ENCODE assay signal across 8 mouse cellular contexts in the genomic region with DNA sequence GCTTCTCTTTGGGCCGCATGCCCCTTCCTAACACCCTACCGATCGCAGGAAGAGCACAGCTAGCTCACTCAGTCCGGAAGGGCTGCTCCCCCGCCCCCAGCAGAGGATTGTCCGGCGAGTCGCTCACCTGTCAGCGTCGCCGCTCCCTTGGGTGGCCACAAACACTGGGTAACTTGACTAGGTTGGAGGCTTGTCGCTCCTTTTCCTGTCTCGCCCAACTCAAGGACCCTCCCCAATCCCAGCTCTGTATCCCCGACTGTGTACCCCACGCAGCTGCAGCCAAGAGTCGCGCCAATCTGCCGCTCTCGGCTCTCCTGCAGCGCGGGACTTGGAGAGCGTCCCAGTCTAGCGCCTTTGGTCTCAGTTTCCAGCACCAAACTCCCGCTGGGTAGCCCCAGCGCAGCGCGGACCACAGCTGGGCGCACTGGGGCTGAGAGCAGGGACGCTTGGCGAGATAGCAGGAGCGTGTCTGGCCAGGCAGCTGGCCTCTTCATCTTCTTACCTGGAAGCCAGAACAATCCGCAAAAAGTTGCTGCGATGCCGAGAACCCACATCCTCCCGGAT. TPM values are rescaled to one million over a fixed set of nuclear protein-coding genes. Genes with fewer than 3 reads are reported as not detected.
DNase-seq lines count a peak whose midpoint lies in the region; ATAC-seq and TF ChIP-seq lines count a peak whose summit lies in the region.

No protein-coding gene starts in this region.

- H3K27ac ChIP-seq in forebrain, postnatal 0 days (ENCODE audit: low read depth, low read length), result peak overlapping the region; percentile 50; the same call in 1 of the 2 replicates
- no peak overlapping the region for H3K27ac ChIP-seq in intestine, embryonic 14.5 days (ENCODE audit: low read depth)
- H3K27ac ChIP-seq in neural tube, embryonic 15.5 days (replicated peaks), result peak overlapping the region; percentile 13; the same call in 1 of the 2 replicates

- in situ Hi-C loops in Patski (cut with MboI; ENCODE audit: low pct_unique_long_range_greater_than_20kb), result loop anchor here (25.0 kb wide), 1 partner anchor 299 kb away; no protein-coding TSS in a partner anchor

- no peaks in the 10 kb centered on the region for H3K9me3 ChIP-seq in forebrain, postnatal 0 days (ENCODE audit: low read length)
- H3K9me3 ChIP-seq in intestine, embryonic 14.5 days (ENCODE audit: control insufficient read depth, low read length), result no peaks in the 10 kb centered on the region
- H3K9me3 ChIP-seq in neural tube, embryonic 15.5 days (replicated peaks), result no peaks in the 10 kb centered on the region

- TF ChIP-seq CTCF in Patski (IDR thresholded peaks at IDR 0.05), result no peak
- no peak for TF ChIP-seq CTCF in forebrain, postnatal 0 days (IDR thresholded peaks at IDR 0.05; ENCODE audit: low read depth)

- peak overlapping the region; percentile 99 for H3K4me2 ChIP-seq in forebrain, postnatal 0 days (ENCODE audit: low read depth)
- H3K4me2 ChIP-seq in intestine, embryonic 14.5 days (ENCODE audit: low read length), result peak overlapping the region; percentile 88
- peak overlapping the region; percentile 78 for H3K4me2 ChIP-seq in neural tube, embryonic 15.5 days

- peak overlapping the region; percentile 56 for H3K9ac ChIP-seq in forebrain, postnatal 0 days
- no peak overlapping the region for H3K9ac ChIP-seq in intestine, embryonic 14.5 days (ENCODE audit: low read length)
- H3K9ac ChIP-seq in neural tube, embryonic 15.5 days (replicated peaks), result peak overlapping the region; percentile 55

- H3K4me1 ChIP-seq in forebrain, postnatal 0 days (ENCODE audit: insufficient read depth), result peaks cover 17% of the 10 kb centered on the region
- H3K4me1 ChIP-seq in intestine, embryonic 14.5 days (replicated peaks; ENCODE audit: control insufficient read depth, insufficient read depth, low read length), result peaks cover 12% of the 10 kb centered on the region
- H3K4me1 ChIP-seq in neural tube, embryonic 15.5 days, result peaks cover 35% of the 10 kb centered on the region

- peaks cover 49% of the 10 kb centered on the region for H3K27me3 ChIP-seq in Patski
- no peaks in the 10 kb centered on the region for H3K27me3 ChIP-seq in forebrain, postnatal 0 days (ENCODE audit: insufficient read depth, low read length)
- peaks cover 46% of the 10 kb centered on the region for H3K27me3 ChIP-seq in intestine, embryonic 14.5 days (replicated peaks; ENCODE audit: control insufficient read depth, insufficient read depth, low read length)
- H3K27me3 ChIP-seq in neural tube, embryonic 15.5 days (replicated peaks), result no peaks in the 10 kb centered on the region

- POLR2A ChIA-PET in Patski (lab: Charles Lee), result no interaction called here

- peak; percentile 5 for DNase-seq in cerebellum, postnatal 36 days
- DNase-seq in cerebellum, adult 8-10 months, result no peak
- no peak for DNase-seq in Patski (ENCODE audit: low read depth, low spot score)
- peak; percentile 78 for DNase-seq in forebrain, postnatal 0 days
- DNase-seq in intestine, embryonic 14.5 days (ENCODE audit: low spot score), result peak; percentile 76
- DNase-seq in liver, result peak; percentile 6

- CTCF ChIA-PET in Patski (lab: Charles Lee), result interaction anchor here (1.8 kb wide), 1 partner anchor 30 kb away, joined by 7 read pairs; no protein-coding TSS in a partner anchor

- peak overlapping the region; percentile 53 for H3K4me3 ChIP-seq in forebrain, postnatal 0 days (ENCODE audit: low read depth, low read length)
- H3K4me3 ChIP-seq in intestine, embryonic 14.5 days (ENCODE audit: low read depth, low read length), result peak overlapping the region; percentile 45
- peak overlapping the region; percentile 46 for H3K4me3 ChIP-seq in neural tube, embryonic 15.5 days (replicated peaks)

- ATAC-seq in Patski, result peak; percentile 41
- ATAC-seq in forebrain, postnatal 0 days, result peak; percentile 73
- peak; percentile 62 for ATAC-seq in intestine, embryonic 14.5 days (replicated peaks; ENCODE audit: low FRiP score, low TSS enrichment, low read depth)
- ATAC-seq in neural tube, embryonic 15.5 days (ENCODE audit: low FRiP score), result peak; percentile 64
- no peak for ATAC-seq in CD4-positive, CD25-positive, alpha-beta regulatory T cell, adult 4 months

- no peaks in the 10 kb centered on the region for H3K36me3 ChIP-seq in forebrain, postnatal 0 days (ENCODE audit: insufficient read depth)
- H3K36me3 ChIP-seq in intestine, embryonic 14.5 days (ENCODE audit: control insufficient read depth, insufficient read depth, low read length), result no peaks in the 10 kb centered on the region
- H3K36me3 ChIP-seq in neural tube, embryonic 15.5 days, result no peaks in the 10 kb centered on the region

- under 1% methylated on average over 35 of the region's 35 CpGs for WGBS in forebrain, postnatal 0 days
- WGBS in intestine, embryonic 14.5 days, result 1% methylated on average over 35 of the region's 35 CpGs
- WGBS in neural tube, embryonic 15.5 days, result 0% methylated on average over 35 of the region's 35 CpGs

RNA-seq across cellular contexts. Expression of a gene that starts 1.5 kb away (rescaled TPM):
- polyA plus RNA-seq in Patski (2021), result 0.64 TPM
- 58.9 and 88.7 TPM in 2 replicates for total RNA-seq in forebrain, postnatal 0 days (2014; rRNA removed)
- 51.1 and 76.1 TPM in 2 replicates for polyA plus RNA-seq in forebrain, postnatal 0 days (2015; fragmentation: Nextera tagmentation; extraction: Ambion mirVana)
- polyA plus RNA-seq in intestine, embryonic 14.5 days (2014; fragmentation: Nextera tagmentation; extraction: Ambion mirVana), result 1.0 and 1.3 TPM in 2 replicates
- polyA plus RNA-seq in neural tube, embryonic 15.5 days (2015; fragmentation: Nextera tagmentation; extraction: Ambion mirVana), result 82.3 and 100 TPM in 2 replicates
- not detected for polyA plus RNA-seq in CD4-positive, CD25-positive, alpha-beta regulatory T cell, adult 4 months (2017; shearing (Covaris generic))

Comparison
In these comparisons a context has a peak if more than half of its experiments do, and no peak if none do; other contexts are left out.
1. DNase-seq: peak in cerebellum, postnatal 36 days (2 of 2), forebrain, postnatal 0 days (single experiment), intestine, embryonic 14.5 days (single experiment) and liver (single experiment); none in cerebellum, adult 8-10 months (single experiment) and Patski (single experiment).
2. RNA of a gene that starts 1.5 kb away (polyA plus RNA-seq): 82.3 to 100 TPM in neural tube, embryonic 15.5 days and 51.1 to 76.1 TPM in forebrain, postnatal 0 days; 1.0 to 1.3 TPM in intestine, embryonic 14.5 days, 0.64 TPM in Patski (single experiment) and not detected in CD4-positive, CD25-positive, alpha-beta regulatory T cell, adult 4 months; every median in the first group is over 10 times any median in the second.
3. Peak in every context shown above with its lines, with median percentiles within 50 percentile points of each other: H3K4me2 ChIP-seq and H3K4me3 ChIP-seq.